Mouse (Mus musculus) small intestine, adult 2 months (tissue): ENCODE data around the gene Foxf2.

Source experiments
- CTCF ChIP-seq: fragments of 200-500 bp; IDR thresholded peaks from 2 replicates; pipeline ENCODE4 v1.5.1; 2012; ENCODE audit warnings: low read depth, mild to moderate bottlenecking, control low read depth, inconsistent platforms, low read length, moderate library complexity, mixed read lengths; ENCODE audit not compliant: insufficient replicate concordance, insufficient read length; ENCODE audit errors: extremely low read depth
- POLR2A ChIP-seq: fragments of 200-500 bp; IDR thresholded peaks from 2 replicates; pipeline ENCODE4 v1.6.1; 2012; ENCODE audit warnings: low read depth, mild to moderate bottlenecking, control low read depth, inconsistent platforms, low read length, moderate library complexity

- TF ChIP-seq CTCF (no peak), POLR2A (no peak)
Measured at GRCm38 (mm10) chr13:31576696-31577095, 48.9 kb upstream of the Foxf2 start.
